Mouse (Mus musculus): ENCODE data around the gene A230072I06Rik.

DNA sequence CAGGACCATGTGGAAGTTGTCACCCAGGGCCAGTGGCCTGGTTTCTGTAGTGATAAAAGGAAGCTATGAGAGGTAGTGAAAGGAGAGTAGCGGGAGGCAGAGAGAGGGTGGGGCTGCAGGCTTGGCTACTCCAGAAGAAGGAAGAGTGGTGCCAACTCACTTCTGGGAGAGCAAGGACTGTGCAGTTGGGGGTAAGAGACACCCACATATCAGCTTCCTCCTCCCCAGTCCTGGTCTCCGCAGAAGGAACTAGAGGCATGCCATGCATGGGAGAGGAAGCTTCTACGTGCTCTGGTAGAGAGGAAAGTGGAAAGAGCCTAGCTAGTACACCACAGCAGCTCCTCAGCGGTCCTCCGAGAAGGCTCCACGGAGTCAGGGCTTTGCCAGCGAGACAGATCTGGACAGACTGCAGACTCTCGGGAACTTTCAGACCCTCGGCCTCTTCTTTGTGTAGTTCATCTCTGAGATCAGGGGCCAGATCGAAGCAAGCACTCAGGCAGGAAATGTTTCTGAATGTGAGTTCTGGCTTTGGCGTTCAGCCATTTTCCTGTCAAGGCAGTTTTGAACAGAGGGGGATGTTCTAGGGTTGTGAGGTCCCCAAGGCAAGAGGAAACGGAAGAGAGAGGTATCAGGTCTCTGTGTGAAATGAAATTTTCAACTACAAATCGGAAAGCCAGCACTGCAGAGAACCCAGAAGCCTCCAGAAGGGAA, 1.0 kb downstream of the A230072I06Rik start:
- TF ChIP-seq CTCF (IDR thresholded peaks at IDR 0.05; ENCODE audit: low read depth) = no peak
- no peak for TF ChIP-seq EP300 (IDR thresholded peaks at IDR 0.05; ENCODE audit: low read depth)
